Mouse (Mus musculus) spleen, postnatal 4 days (tissue): Measurements from ENCODE around the gene Usp45.

Experiments used
- DNase-seq, 2 experiments: peaks; one replicate each; pipeline ENCODE4 v3.0.0; 2022; ENCODE audit warnings: low spot score in 2 of 2

The Usp45 gene

GRCm38 (mm10) chr4:21789836-21790235 is 22.9 kb downstream of the Usp45 start:
- DNase-seq: no peak

DNA sequence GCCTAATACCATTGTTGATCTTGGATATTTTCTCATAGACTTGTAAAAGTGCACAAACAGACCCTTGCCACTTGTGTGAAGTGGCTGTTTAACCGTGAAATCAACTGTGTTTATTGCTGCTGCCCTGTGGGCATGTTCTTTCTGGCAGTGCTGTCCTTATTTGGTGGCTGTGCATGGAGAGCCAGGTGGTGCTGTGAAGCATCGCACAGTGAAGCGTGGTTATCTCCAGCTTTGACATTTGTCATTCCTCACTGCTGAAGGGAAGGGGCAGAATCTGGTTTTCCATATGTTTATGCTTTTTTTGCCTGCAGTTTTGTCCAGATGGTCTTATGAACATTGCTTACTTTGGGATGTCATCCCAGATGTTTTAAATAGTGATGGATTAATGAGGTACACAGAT is 26.7 kb downstream of the Usp45 start:
- no peak for DNase-seq

- no peak for DNase-seq
These were observed 34.1 kb downstream of the Usp45 start for GRCm38 (mm10) chr4:21801013-21801412.

GRCm38 (mm10) chr4:21801620-21802019 is 34.7 kb downstream of the Usp45 start:
- no peak for DNase-seq

- no peak for DNase-seq
These were observed 40.2 kb downstream of the Usp45 start for GRCm38 (mm10) chr4:21807204-21807603.

- no peak for DNase-seq
These were observed 43.7 kb downstream of the Usp45 start for GRCm38 (mm10) chr4:21810608-21811007.

GRCm38 (mm10) chr4:21812635-21813034 is 45.7 kb downstream of the Usp45 start:
- DNase-seq: no peak

DNA sequence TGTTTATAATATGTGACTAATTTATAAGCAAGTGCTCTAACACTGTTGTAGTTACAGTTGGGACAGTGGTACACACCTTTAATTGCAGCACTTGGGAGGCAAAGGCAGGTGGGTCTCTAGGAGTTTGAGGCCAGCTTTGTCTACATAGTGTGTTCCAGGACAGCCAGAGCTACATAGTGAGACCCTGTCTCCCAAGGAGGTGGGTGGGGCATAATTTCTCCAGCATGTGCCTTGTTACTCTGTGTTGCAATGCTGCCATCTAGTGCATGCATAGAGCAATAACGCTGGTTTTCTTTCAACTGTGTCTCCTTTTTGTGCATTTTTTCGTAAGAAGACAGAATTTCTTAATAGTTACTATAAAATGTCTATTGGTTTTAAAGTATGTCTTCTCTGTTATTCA is 47.1 kb downstream of the Usp45 start:
- DNase-seq: peak; percentile 18 to 63

- no peak for DNase-seq
These were observed 59.7 kb downstream of the Usp45 start for GRCm38 (mm10) chr4:21826616-21827015.

- DNase-seq: no peak
These were observed 65.9 kb downstream of the Usp45 start for GRCm38 (mm10) chr4:21832844-21833243.

DNA sequence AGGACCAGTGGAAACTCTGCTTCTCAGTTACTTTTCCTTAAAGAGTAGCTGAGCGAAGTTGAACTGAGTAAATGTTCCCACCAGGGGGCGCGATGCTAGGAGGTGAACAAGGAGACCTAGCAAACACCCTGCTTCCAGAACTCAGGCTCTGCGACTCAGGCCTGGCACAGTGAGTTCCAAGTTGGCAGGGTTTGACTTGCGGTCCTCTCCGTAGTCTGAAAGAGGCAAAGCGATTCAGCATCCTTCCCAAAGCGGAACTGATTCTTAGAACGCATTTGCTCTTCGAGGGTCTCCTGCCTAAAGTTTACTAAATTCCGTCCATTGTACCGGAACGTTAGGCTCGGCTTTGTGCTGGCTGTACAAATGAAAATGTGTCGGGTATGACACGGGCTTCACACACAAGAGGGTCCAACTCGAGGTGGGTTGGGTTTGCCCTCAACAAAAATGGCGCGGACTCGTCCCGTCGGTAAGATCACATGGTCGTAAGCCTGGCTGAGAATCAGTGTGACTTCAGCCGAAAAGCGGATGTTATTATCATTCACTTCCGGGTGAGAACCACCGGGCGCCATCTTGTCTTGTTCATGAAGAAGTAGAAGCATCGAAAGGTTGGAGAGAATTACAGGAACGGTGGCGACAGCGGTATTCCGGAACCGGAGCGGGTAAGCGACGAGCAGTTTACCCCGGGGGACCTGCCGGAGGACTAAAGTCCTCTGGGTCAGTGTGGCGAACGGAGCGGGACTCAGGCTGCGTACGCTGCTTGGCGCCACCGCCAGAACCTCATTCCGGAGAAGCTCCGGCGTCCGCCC is 80.7 kb downstream of the Usp45 start, which contains the start of gene Pnisr:
TSS of gene Pnisr (plus strand) at position 103 of the 806 bp plus-strand sequence.
- DNase-seq: peak; percentile 91 to 97

DNA sequence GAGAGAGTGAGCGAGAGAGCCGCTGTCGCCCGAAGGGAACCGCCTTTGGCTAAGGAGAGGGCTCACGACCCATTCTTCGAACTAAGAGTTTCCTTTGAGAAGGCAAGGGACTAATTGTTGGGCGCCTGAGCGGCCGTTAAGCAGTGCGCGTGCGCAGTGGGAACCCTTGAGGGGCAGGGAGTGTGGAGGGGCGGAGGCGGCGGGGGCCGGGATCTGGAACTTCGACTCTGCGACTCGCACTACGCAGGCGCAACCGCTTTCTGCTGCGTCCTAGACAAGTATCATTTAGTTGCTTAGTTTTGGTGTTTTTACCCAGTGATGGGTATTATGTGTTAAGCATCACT is 81.3 kb downstream of the Usp45 start:
- DNase-seq: peak; percentile 89 to 95

GRCm38 (mm10) chr4:21857481-21857880 is 90.5 kb downstream of the Usp45 start:
- DNase-seq: no peak

- DNase-seq: no peak
These were observed 98.3 kb downstream of the Usp45 start for GRCm38 (mm10) chr4:21865226-21865625.

DNA sequence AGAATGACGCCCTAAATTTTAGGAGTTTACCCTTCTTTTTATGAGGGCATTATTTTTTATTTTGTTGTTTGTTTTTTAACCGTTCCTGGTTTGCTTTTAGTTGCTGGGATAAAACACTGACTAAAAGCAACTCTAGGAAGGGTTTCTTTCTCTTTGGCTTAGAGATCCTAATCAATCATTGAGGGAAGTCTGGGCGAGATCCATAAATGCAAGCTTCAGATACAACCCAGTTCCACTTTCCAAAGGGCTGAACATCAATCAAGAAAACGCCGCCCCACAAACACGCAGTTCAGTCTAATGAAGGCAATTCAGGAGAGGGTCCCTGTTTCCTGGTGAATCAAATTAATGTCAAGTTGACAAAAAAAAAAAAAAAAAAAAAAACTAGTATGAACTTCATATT is 111.8 kb downstream of the Usp45 start:
- no peak for DNase-seq

GRCm38 (mm10) chr4:21879565-21880220 is 112.7 kb downstream of the Usp45 start, which contains the start of gene Coq3:
Coq3 (plus strand) TSS chr4:21879673.
- DNase-seq: peak; percentile 76 to 87

DNA sequence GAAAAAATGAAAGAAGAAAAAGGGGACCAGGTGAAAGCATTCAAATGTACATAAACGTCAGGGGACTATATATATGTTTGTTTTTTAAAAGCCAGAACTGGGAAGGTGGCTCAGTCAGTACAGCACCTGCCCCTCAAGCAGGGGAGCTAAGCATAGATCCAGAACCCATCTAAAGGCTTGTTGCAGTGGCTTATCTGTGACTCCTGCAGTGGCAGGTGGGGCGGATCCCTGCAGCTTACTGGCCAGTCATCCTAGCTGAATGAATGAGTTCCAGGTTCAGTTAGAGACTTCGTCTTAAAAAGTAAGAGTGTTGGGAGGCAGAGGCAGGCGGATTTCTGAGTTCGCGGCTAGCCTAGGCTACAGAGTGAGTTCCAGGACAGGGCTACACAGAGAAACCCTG is 115.8 kb downstream of the Usp45 start:
- no peak for DNase-seq

- DNase-seq: no peak
These were observed 118.9 kb downstream of the Usp45 start for GRCm38 (mm10) chr4:21885831-21886230.
